Mouse (Mus musculus) heart, adult 2 months (tissue): ENCODE results near the gene Plcb4. TPM values are rescaled to one million over a fixed set of nuclear protein-coding genes. Genes with fewer than 3 reads are reported as not detected.

ENCODE experiments used
- DNase-seq, 2 experiments: peaks; one replicate each; pipeline ENCODE4 v3.0.0; 2021
- H3K27ac ChIP-seq: fragments of 200-600 bp; 2 replicates; pipeline ENCODE4 v1.8.1; 2022
- H3K27me3 ChIP-seq: fragments of 200-500 bp; 2 replicates; pipeline ENCODE4 v1.6.1; 2012; ENCODE audit warnings: mild to moderate bottlenecking, low read length, inconsistent platforms, mixed read lengths; ENCODE audit not compliant: control insufficient read depth, insufficient read depth
- H3K36me3 ChIP-seq: fragments of 200-500 bp; 2 replicates; pipeline ENCODE4 v1.6.1; 2012; ENCODE audit warnings: low read length, inconsistent platforms; ENCODE audit not compliant: control insufficient read depth, insufficient read depth
- H3K4me1 ChIP-seq: fragments of 200-500 bp; 2 replicates; pipeline ENCODE4 v1.6.1; 2011; ENCODE audit warnings: low read length; ENCODE audit not compliant: control insufficient read depth, insufficient read depth
- H3K4me3 ChIP-seq: fragments of 200-600 bp; 2 replicates; pipeline ENCODE4 v1.8.1; 2022
- H3K79me2 ChIP-seq: fragments of 200-500 bp; replicated peaks from 2 replicates; pipeline ENCODE4 v1.6.1; 2012; ENCODE audit warnings: mild to moderate bottlenecking, inconsistent platforms, low read length, moderate library complexity, mixed read lengths; ENCODE audit not compliant: control insufficient read depth, insufficient read depth
- H3K9ac ChIP-seq: fragments of 200-500 bp; 2 replicates; pipeline ENCODE4 v1.6.1; 2012; ENCODE audit warnings: low read depth, mild to moderate bottlenecking, control low read depth, inconsistent platforms, low read length, mixed read lengths
- CTCF ChIP-seq: fragments of 200-600 bp; IDR thresholded peaks from 2 replicates; pipeline ENCODE4 v1.8.1; 2022; ENCODE audit warnings: antibody characterized with exemption, mild to moderate bottlenecking, moderate library complexity
- EP300 ChIP-seq: fragments of 200-500 bp; IDR thresholded peaks from 2 replicates; pipeline ENCODE4 v1.6.1; 2011; ENCODE audit warnings: low read depth, low read length, control low read depth; ENCODE audit not compliant: insufficient read depth
- POLR2A ChIP-seq: fragments of 200-500 bp; IDR thresholded peaks from 2 replicates; pipeline ENCODE4 v1.6.1; 2011; ENCODE audit warnings: mild to moderate bottlenecking, low read depth, low read length, control low read depth; ENCODE audit not compliant: insufficient read depth
- WGBS: fragments of 180-500 bp; shearing (Covaris S2); methylation state at CpG from one replicate; pipeline ENCODE4 v1.1.7; 2018; 5-methylcytosine and 5-hydroxymethylcytosine counted together
- intact Hi-C: fragments of 180-260 bp; cut with DNase I; formaldehyde crosslinking; loops from one replicate; pipeline ENCODE4 v1.15.1; 2025
- polyA plus RNA-seq: library from polyadenylated mRNA; depleted of rRNA; stranded (reverse); fragments of >200 nt; gene quantifications from 2 replicates; pipeline ENCODE4 v1.2.3, GENCODE M21; 2012
- total RNA-seq, 2 experiments: library from RNA; stranded (reverse); gene quantifications; 2 replicates each; pipeline ENCODE4 v1.2.3; 2021

The Plcb4 gene
- total and polyA plus RNA-seq, 3 experiments: 23.1 to 60.2 (median 55.0) TPM

DNA sequence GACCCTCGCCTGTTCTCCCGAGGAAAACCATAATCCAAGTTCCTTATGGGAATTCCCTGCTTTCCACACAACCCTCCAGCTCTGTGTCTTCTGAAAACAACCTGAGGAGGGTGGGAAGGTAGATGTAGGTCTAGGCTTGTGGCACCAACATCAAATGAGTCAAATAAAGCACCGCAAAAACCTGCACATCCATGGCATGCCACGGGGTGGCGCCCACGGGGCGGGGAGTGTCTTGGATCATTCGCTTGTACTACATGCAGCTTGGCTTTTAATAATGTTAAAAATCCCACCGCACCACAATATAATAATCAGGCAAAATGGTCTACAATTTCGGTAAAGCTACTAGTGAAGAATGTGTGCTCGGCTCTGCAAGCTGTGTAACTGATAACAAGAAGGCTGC is 334.5 kb downstream of the Plcb4 start:
- no peaks in the 10 kb centered on the region for H3K36me3 ChIP-seq
- intact Hi-C loops: no loop called here
- H3K79me2 ChIP-seq: no peaks in the 10 kb centered on the region
- H3K27ac ChIP-seq: no peak overlapping the region
- WGBS: 83% methylated on average over 11 of the region's 11 CpGs
- H3K9ac ChIP-seq: no peak overlapping the region
- no peaks in the 10 kb centered on the region for H3K27me3 ChIP-seq
- no peak for DNase-seq
- TF ChIP-seq POLR2A: no peak
- peak; percentile 21 for TF ChIP-seq CTCF
- H3K4me3 ChIP-seq: no peak overlapping the region
- no peaks in the 10 kb centered on the region for H3K4me1 ChIP-seq

DNA sequence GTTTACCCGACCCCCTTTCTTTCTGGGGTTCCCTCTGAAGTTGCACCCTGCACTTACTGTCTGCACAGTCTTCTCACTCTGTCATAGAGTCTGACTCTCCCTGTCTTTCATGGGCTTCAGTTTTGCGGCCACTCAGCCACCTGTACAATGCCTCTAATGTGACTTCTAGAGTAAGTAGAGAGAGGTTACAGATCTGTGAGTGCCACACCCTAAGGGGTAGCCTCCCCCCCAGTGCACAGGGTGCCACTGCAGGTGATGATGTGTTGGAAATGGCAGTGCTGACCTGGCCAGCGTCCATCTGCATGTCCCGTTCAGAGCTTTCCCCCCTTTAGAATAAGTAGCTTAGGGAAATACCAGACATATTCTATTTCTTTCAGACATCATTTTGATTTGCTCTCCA is 336.4 kb downstream of the Plcb4 start:
- DNase-seq: no peak
- Histone ChIP-seq H3K9ac (no peak overlapping the region), H3K4me3 (no peak overlapping the region), H3K27me3 (no peaks in the 10 kb centered on the region), H3K36me3 (no peaks in the 10 kb centered on the region), H3K79me2 (no peaks in the 10 kb centered on the region), H3K27ac (no peak overlapping the region), H3K4me1 (no peaks in the 10 kb centered on the region)
- 67% methylated on average over 4 of the region's 4 CpGs for WGBS
- TF ChIP-seq CTCF (no peak), POLR2A (no peak), EP300 (no peak)
- intact Hi-C loops: no loop called here

DNA sequence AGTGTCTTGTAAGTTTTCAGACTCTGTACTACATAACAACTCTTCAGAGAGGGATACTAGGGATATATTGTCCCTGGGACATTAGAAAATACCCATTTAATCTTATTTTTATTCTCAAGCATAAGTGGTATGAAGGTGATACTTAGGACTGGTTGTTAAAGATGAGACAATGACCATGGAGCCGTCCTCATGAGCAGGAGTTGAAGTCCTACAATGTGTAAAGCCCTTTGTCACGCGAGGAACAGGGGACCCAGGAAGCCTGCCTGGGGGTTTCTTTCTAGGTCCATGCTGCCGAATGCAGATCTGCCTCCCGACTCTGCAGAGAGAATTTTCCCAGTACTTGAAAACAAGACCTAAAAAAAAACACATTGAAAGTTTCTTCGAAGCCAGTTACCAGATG is 338.1 kb downstream of the Plcb4 start:
- no peak overlapping the region for H3K27ac ChIP-seq
- 86% methylated on average over 6 of the region's 6 CpGs for WGBS
- no peaks in the 10 kb centered on the region for H3K79me2 ChIP-seq
- H3K36me3 ChIP-seq: no peaks in the 10 kb centered on the region
- H3K27me3 ChIP-seq: no peaks in the 10 kb centered on the region
- DNase-seq: no peak
- H3K4me3 ChIP-seq: no peak overlapping the region
- TF ChIP-seq POLR2A: no peak
- TF ChIP-seq CTCF: no peak
- TF ChIP-seq EP300: no peak
- H3K9ac ChIP-seq: no peak overlapping the region
- H3K4me1 ChIP-seq: no peaks in the 10 kb centered on the region
- intact Hi-C loops: no loop called here

- Histone ChIP-seq H3K27ac (no peak overlapping the region), H3K79me2 (no peaks in the 10 kb centered on the region), H3K9ac (no peak overlapping the region), H3K36me3 (no peaks in the 10 kb centered on the region), H3K4me3 (no peak overlapping the region), H3K27me3 (no peaks in the 10 kb centered on the region), H3K4me1 (no peaks in the 10 kb centered on the region)
- TF ChIP-seq EP300: no peak
- no peak for TF ChIP-seq POLR2A
- TF ChIP-seq CTCF: no peak
- intact Hi-C loops: no loop called here
- DNase-seq: no peak
- 84% methylated on average over 18 of the region's 18 CpGs for WGBS
Measured at GRCm38 (mm10) chr2:135997361-135998150, 338.7 kb downstream of the Plcb4 start.

- WGBS: 93% methylated on average over 7 of the region's 7 CpGs
- no peak for TF ChIP-seq EP300
- no peak for TF ChIP-seq POLR2A
- TF ChIP-seq CTCF: no peak
- intact Hi-C loops: no loop called here
Measured at GRCm38 (mm10) chr2:135998886-135999285, 340.1 kb downstream of the Plcb4 start.

DNA sequence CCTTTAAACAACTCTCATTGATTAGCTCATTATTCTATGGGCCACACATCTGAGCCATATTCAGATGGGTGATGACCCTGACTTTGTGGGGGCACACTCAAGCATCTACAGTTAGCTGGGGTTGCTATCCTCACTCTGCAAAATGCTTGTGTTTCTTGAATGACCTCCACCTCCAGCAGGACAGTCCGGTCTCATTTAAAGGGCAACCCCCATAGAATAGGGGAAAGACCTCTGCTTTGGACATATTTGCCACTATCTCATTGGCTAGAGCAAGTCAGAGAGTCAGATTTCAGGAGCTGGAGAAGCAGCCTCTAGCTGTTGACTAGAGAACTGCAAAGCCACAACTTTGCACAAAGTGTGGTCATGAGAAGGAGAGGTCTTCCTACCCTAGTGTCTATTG is 340.6 kb downstream of the Plcb4 start:
- intact Hi-C loops: no loop called here
- Histone ChIP-seq H3K4me3 (no peak overlapping the region), H3K27me3 (no peaks in the 10 kb centered on the region), H3K27ac (no peak overlapping the region), H3K36me3 (no peaks in the 10 kb centered on the region), H3K9ac (no peak overlapping the region), H3K4me1 (no peaks in the 10 kb centered on the region), H3K79me2 (no peaks in the 10 kb centered on the region)
- no peak for DNase-seq
- 0 out of 2 replicates have a peak, but pooled peaks have one; percentile 3 for TF ChIP-seq CTCF
- no peak for TF ChIP-seq POLR2A
- 85% methylated on average over 1 of the region's 1 CpGs for WGBS

More at GRCm38 (mm10) chr2:135998886-135999285, 340.1 kb downstream of the Plcb4 start:
- Histone ChIP-seq H3K27ac (no peak overlapping the region), H3K4me1 (no peaks in the 10 kb centered on the region), H3K4me3 (no peak overlapping the region), H3K27me3 (no peaks in the 10 kb centered on the region), H3K9ac (no peak overlapping the region), H3K36me3 (no peaks in the 10 kb centered on the region), H3K79me2 (no peaks in the 10 kb centered on the region)
- DNase-seq: no peak
